Mouse (Mus musculus): ENCODE results near the gene Tmem108.

GRCm38 (mm10) chr9:103603792-103604191, 157.8 kb downstream of the Tmem108 start:
- TF ChIP-seq CTCF (IDR thresholded peaks at IDR 0.05; ENCODE audit: low read depth), result no peak
- TF ChIP-seq EP300 (IDR thresholded peaks at IDR 0.05; ENCODE audit: low read depth), result no peak

Measured in heart, postnatal 0 days (tissue).